Mouse (Mus musculus) cerebellum, adult 2 months (tissue): ENCODE measurements at regions not wholly inside any gene's neighbourhood (a gene's known extent, or its start where the extent isn't known, plus 50 kb on each side); places are given as distances from the start of the nearest gene placed in this dataset.

Source experiments
- DNase-seq, 2 experiments: peaks; one replicate each; pipeline ENCODE4 v3.0.0; 2021
- H3K27ac ChIP-seq: fragments of 200-500 bp; 2 replicates; pipeline ENCODE4 v1.5.1; 2012; ENCODE audit warnings: low read length, control low read depth, inconsistent platforms; ENCODE audit not compliant: insufficient read depth
- H3K27me3 ChIP-seq: fragments of 200-500 bp; 2 replicates; pipeline ENCODE4 v1.6.1; 2012; ENCODE audit warnings: inconsistent platforms, mild to moderate bottlenecking, low read length, moderate library complexity; ENCODE audit not compliant: control insufficient read depth, insufficient read depth
- H3K4me1 ChIP-seq: fragments of 200-500 bp; 2 replicates; pipeline ENCODE4 v1.6.1; 2011; ENCODE audit warnings: low read length; ENCODE audit not compliant: control insufficient read depth, insufficient read depth
- H3K4me3 ChIP-seq: fragments of 200-500 bp; replicated peaks from 2 replicates; pipeline ENCODE3; 2011; ENCODE audit warnings: mild to moderate bottlenecking, low read depth, low read length, control low read depth; ENCODE audit not compliant: insufficient read depth
- CTCF ChIP-seq: fragments of 200-500 bp; IDR thresholded peaks from 2 replicates; pipeline ENCODE4 v1.5.1; 2011; ENCODE audit warnings: low read depth, mild to moderate bottlenecking, control low read depth, low read length, moderate library complexity, borderline replicate concordance; ENCODE audit not compliant: insufficient read depth
- POLR2A ChIP-seq: fragments of 200-500 bp; IDR thresholded peaks from 2 replicates; pipeline ENCODE4 v1.6.1; 2011; ENCODE audit warnings: low read length, control low read depth, borderline replicate concordance; ENCODE audit not compliant: insufficient read depth
- WGBS: fragments of 180-500 bp; shearing (Covaris S2); methylation state at CpG from one replicate; pipeline ENCODE4 v1.1.7; 2018; 5-methylcytosine and 5-hydroxymethylcytosine counted together

DNA sequence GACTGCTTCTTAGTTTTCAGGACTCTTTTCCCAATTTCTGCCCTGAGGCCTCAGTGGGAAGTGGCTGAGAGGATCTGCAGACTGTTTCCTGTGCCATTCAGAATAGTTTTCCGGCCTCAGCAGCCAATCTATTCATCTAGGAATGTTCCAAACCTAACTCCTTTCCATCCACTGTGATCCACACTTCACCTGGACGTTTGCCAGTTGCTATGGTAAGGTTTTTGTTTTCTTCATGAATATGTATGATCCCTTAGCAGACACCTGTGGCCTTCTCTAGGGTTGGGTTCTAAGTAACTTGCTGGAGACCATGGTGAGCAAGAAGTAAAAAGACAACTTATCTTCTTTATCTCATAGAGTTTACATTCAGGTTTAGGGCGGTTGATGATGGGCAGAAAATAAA is 744.6 kb downstream of the Inhba start:
- no peak for DNase-seq
- 47% methylated on average over 3 of the region's 3 CpGs for WGBS
- Histone ChIP-seq H3K27ac (no peak overlapping the region), H3K27me3 (no peaks in the 10 kb centered on the region), H3K4me3 (no peak overlapping the region), H3K4me1 (no peaks in the 10 kb centered on the region)
- no peak for TF ChIP-seq CTCF
- TF ChIP-seq POLR2A, result no peak

DNA sequence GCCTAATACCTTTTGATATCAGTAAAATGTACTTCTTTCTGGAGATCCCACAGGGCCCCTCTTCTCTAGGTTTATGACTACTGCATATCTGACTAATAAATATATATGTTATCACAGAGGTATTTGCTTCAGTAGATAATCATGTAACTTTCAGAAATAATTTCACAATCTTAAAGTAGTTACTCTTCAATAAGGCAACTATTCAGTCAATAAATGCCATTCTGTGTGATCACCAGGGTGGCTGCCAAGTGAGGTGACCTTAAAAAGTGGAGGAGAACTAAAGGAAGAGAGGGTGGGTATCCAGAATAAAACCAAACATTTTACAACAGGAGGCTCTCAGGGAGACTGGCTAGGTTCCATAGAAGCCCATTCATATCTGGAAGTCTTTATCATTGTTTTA is 748.4 kb downstream of the Inhba start:
- TF ChIP-seq POLR2A (no peak), CTCF (no peak)
- no peak for DNase-seq
- no peaks in the 10 kb centered on the region for H3K27me3 ChIP-seq
- H3K27ac ChIP-seq, result no peak overlapping the region
- H3K4me1 ChIP-seq, result no peaks in the 10 kb centered on the region
- no peak overlapping the region for H3K4me3 ChIP-seq

DNA sequence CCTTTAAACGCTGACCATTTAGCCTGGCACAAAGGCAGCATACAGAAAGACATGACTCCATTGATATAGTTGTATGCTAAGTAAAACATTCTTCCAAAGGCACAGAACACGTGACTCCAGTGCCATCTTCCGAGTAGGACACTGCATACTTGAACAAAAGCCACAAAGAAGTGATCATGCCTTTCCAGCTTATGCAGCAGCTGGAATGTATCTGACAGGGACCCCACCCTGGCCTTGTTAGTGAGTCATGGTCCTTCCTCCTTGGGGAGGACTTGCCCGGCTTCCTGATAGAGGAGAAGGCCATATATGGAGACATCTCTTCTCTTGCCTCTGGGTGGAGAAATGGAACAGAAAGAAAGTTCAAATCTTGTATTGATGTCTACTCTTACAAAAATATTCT is 749.8 kb downstream of the Inhba start:
- no peak for DNase-seq
- TF ChIP-seq POLR2A, result no peak
- no peak for TF ChIP-seq CTCF
- WGBS, result 75% methylated on average over 4 of the region's 4 CpGs
- no peaks in the 10 kb centered on the region for H3K27me3 ChIP-seq
- H3K27ac ChIP-seq, result no peak overlapping the region
- no peak overlapping the region for H3K4me3 ChIP-seq
- H3K4me1 ChIP-seq, result no peaks in the 10 kb centered on the region

DNA sequence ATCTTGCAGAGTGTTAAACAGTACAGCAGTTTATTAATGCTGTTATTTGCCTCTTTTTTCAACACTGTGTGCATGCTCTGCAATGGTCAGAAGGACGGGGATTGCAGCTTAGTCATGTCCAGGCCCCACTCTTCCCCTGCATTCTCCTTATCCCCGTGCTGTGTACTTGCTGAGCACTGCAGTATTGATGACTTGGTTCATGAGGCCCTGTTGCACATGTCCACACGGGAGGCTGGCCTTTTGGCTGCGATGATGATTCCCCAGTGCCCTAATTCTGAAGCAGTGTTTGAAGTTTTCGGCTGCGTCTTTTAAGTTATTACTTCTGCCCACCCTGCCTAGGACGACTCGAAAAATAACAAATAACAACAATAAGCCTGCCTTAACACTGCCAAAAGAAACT is 750.7 kb downstream of the Inhba start:
- no peak overlapping the region for H3K4me3 ChIP-seq
- WGBS, result 69% methylated on average over 8 of the region's 8 CpGs
- H3K27me3 ChIP-seq, result no peaks in the 10 kb centered on the region
- no peak overlapping the region for H3K27ac ChIP-seq
- no peak for DNase-seq
- no peak for TF ChIP-seq POLR2A
- no peak for TF ChIP-seq CTCF
- no peaks in the 10 kb centered on the region for H3K4me1 ChIP-seq

DNA sequence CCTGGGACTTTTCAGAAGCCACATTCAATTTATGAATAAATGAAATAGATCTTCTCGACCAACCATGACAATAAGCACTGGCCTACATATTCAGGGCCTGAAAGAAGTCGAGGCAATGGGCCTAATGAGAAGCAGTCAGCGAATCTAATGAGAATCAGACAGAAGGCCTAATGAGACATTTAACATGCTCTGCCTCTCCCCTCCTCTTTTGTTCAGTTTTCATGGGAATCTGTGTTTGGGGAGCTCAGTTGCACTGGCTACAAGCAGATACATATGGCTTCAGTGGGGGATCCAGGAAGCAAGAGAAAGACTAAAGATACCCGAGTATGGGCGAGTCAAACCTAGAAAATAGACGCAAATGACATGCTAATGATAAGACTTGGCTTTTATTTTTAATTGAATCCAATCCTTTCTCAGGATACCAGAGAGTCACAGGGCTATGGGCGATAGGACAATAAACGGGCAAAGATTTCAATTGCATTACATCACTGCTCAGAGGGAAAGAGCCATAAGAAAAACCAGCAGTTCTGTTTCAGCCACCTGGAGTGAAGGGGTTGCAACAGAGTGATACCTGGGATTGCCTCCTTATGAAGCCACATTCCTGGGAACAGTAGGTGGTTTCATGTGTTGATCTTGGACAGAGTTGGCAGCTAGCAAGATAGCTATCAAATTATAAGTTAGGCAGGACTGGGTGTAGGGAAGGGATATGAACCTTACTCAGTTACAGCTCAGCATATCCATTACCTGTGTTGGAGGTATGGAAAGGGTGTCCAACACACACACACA is 751.3 kb downstream of the Inhba start:
- no peak for DNase-seq
- Histone ChIP-seq H3K27ac (no peak overlapping the region), H3K4me3 (no peak overlapping the region), H3K4me1 (no peaks in the 10 kb centered on the region), H3K27me3 (no peaks in the 10 kb centered on the region)
- TF ChIP-seq POLR2A, result no peak
- TF ChIP-seq CTCF, result no peak
- 61% methylated on average over 8 of the region's 8 CpGs for WGBS

DNA sequence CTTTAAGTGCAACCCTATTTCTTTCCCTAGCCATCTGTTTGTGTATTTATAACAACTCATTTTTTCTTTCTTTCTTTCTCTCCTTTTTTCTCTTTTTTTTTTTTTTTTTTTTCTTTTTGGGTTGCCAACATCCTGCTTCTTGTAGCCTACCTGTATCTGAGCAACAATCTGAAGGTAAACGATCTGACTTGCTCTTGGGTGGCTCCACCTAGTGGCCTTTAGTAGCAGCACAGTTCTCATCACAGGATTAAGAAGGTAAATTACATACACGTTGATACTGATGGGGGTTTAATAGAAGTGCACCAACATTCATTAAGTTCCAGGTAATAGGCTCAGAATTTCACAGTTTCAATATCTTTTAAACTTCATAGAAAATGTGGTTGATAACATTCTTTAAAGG is 752.1 kb downstream of the Inhba start:
- WGBS, result 6% methylated on average over 2 of the region's 2 CpGs
- Histone ChIP-seq H3K27me3 (no peaks in the 10 kb centered on the region), H3K27ac (no peak overlapping the region), H3K4me1 (no peaks in the 10 kb centered on the region), H3K4me3 (no peak overlapping the region)
- TF ChIP-seq POLR2A (no peak), CTCF (peak; percentile 52; the same call in 1 of the 2 replicates)
- DNase-seq, result peak; percentile 15

DNA sequence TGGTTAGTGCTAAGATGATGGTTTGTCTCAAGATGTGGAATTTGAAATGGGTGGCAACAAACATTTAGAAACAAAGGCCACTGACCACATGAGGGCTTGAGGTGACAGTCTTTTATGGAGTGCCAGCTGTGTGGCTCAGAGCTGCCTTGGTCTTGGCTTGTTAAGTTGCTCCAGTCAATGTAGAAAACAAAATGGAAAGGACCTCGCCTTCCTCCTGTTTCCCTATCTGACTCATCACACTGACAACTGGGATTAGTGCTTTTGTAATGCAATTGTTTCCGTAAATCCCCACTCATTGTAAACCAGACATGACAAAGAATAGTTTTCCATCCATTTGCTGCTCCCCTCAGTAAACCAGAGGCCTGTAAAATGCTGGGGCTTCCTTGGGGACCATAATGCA is 757.8 kb downstream of the Inhba start:
- no peak for DNase-seq
- 46% methylated on average over 2 of the region's 2 CpGs for WGBS
- no peaks in the 10 kb centered on the region for H3K27me3 ChIP-seq
- no peak for TF ChIP-seq POLR2A
- TF ChIP-seq CTCF, result no peak
- H3K27ac ChIP-seq, result no peak overlapping the region
- H3K4me3 ChIP-seq, result no peak overlapping the region
- H3K4me1 ChIP-seq, result no peaks in the 10 kb centered on the region

DNA sequence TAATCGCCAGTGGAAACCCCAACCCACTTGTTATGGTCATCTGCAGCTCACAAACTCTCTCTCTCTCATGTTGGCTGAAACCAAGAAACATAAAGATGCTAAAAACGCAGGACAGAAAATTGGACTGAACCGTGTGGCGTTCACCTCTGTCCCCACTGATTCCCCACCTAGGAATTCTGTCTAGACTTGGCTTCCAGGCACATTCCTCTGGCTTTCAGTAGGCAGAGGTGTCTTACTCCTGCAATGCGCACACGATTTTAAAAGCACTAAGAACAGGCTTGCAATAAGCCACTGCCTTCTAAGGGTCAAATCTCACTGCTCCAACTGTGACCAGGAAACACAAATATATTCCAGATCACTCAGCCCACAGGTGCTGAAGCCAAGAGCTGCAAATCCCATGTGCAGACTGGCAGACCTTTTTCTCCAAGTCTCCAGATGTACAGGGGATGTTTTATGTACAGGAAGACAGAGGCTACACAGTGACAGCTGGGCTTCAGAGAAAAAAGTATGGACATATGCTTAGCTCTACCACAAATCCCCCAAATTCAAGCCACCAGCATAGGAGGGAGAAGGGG is 758.3 kb downstream of the Inhba start:
- no peaks in the 10 kb centered on the region for H3K27me3 ChIP-seq
- WGBS, result 68% methylated on average over 6 of the region's 6 CpGs
- H3K27ac ChIP-seq, result no peak overlapping the region
- no peaks in the 10 kb centered on the region for H3K4me1 ChIP-seq
- H3K4me3 ChIP-seq, result no peak overlapping the region
- TF ChIP-seq CTCF (no peak), POLR2A (no peak)
- no peak for DNase-seq
